ENCODE assay signal across 8 mouse cellular contexts in the genomic region with DNA sequence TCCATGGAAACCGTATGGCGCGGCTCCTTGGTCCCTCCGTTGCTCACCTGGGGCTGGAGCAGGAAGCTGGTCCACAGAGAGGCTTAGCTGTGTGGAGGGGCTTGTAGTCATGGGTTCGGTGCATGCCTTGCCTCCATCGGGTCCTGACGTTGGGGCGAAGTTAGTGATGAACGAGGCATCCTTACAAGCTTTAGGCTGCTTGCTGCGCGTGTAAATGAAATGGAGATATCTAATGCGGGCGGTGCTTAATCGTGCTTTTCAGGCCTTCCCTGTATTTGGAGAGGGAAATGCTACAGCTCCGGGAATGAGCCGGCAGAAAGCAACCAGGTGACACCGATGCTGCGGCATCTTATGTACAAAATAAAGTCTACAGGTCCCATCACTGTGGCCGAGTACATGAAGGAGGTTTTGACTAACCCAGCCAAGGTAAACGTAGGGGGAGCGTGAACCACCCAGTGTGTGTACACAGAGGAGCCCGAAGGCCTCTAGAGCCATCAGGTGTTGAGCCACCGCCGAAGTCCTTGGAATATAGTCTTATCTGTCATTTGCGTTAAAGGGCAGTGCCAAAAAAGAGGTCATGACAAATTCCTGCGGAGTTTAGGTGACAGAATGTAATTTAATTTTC. TPM values are rescaled to one million over a fixed set of nuclear protein-coding genes. Genes with fewer than 3 reads are reported as not detected.
DNase-seq lines count a peak whose midpoint lies in the region; ATAC-seq and TF ChIP-seq lines count a peak whose summit lies in the region.

No protein-coding gene starts in this region.

- no peak for DNase-seq in kidney, postnatal 0 days (ENCODE audit: low spot score)
- no peak for DNase-seq in kidney, adult 18-20 months
- no peak for DNase-seq in hindbrain, embryonic 11.5 days (ENCODE audit: low spot score)
- DNase-seq in MN1 (ENCODE audit: low spot score), result no peak
- DNase-seq in right cerebral cortex, postnatal 10 days (ENCODE audit: low spot score in 2 of 2), result no peak
- DNase-seq in layer of hippocampus, adult 9-11 months, result no peak

- peak overlapping the region; percentile 79 for H3K9ac ChIP-seq in kidney, postnatal 0 days (ENCODE audit: low read depth, low read length)
- peak overlapping the region; percentile 51 for H3K9ac ChIP-seq in hindbrain, embryonic 11.5 days (ENCODE audit: low read depth, low read length)
- H3K9ac ChIP-seq in midbrain, embryonic 12.5 days (replicated peaks), result peak overlapping the region; percentile 67

- H3K4me2 ChIP-seq in kidney, postnatal 0 days (ENCODE audit: low read length), result peak overlapping the region; percentile 81
- H3K4me2 ChIP-seq in hindbrain, embryonic 11.5 days (replicated peaks; ENCODE audit: low read depth, low read length), result peak overlapping the region; percentile 64
- H3K4me2 ChIP-seq in midbrain, embryonic 12.5 days (replicated peaks), result peak overlapping the region; percentile 57

- no peaks in the 10 kb centered on the region for H3K9me3 ChIP-seq in kidney, postnatal 0 days (replicated peaks; ENCODE audit: low read length)
- H3K9me3 ChIP-seq in hindbrain, embryonic 11.5 days (ENCODE audit: control insufficient read depth, low read length), result no peaks in the 10 kb centered on the region
- H3K9me3 ChIP-seq in midbrain, embryonic 12.5 days, result no peaks in the 10 kb centered on the region

- TF ChIP-seq CTCF in kidney, postnatal 0 days (IDR thresholded peaks at IDR 0.05; ENCODE audit: low read depth), result no peak
- no peak for TF ChIP-seq CTCF in cortical plate, adult 2 months (IDR thresholded peaks at IDR 0.05; ENCODE audit: extremely low read depth, insufficient read depth, low read length)

- no peaks in the 10 kb centered on the region for H3K27me3 ChIP-seq in kidney, postnatal 0 days (ENCODE audit: insufficient read depth, low read length)
- H3K27me3 ChIP-seq in hindbrain, embryonic 11.5 days (ENCODE audit: control insufficient read depth, insufficient read depth, low read length), result no peaks in the 10 kb centered on the region
- H3K27me3 ChIP-seq in midbrain, embryonic 12.5 days, result no peaks in the 10 kb centered on the region

- H3K27ac ChIP-seq in kidney, postnatal 0 days, result no peak overlapping the region; the same call in 1 of the 2 replicates
- peak overlapping the region; percentile 8 for H3K27ac ChIP-seq in cortical plate, adult 2 months (ENCODE audit: insufficient read depth, low read length)
- no peak overlapping the region for H3K27ac ChIP-seq in hindbrain, embryonic 11.5 days (ENCODE audit: low read depth, low read length)
- H3K27ac ChIP-seq in midbrain, embryonic 12.5 days (replicated peaks), result 0 out of 2 replicates have a peak overlapping the region, but pooled peaks have one; percentile 20

- ATAC-seq in kidney, postnatal 0 days (replicated peaks; ENCODE audit: low FRiP score, low read depth), result 0 out of 2 replicates have a peak, but pooled peaks have one; percentile 1
- peak; percentile 45; the same call in 1 of the 2 replicates for ATAC-seq in hindbrain, embryonic 11.5 days (ENCODE audit: low FRiP score)
- ATAC-seq in midbrain, embryonic 12.5 days (ENCODE audit: low FRiP score, low read depth), result peak; percentile 24; the same call in 1 of the 2 replicates

- peaks cover 11% of the 10 kb centered on the region; the same call in 1 of the 2 replicates for H3K4me1 ChIP-seq in kidney, postnatal 0 days (replicated peaks; ENCODE audit: insufficient read depth, low read length)
- H3K4me1 ChIP-seq in cortical plate, adult 2 months (ENCODE audit: control insufficient read depth, insufficient read depth, low read length), result peaks cover 2% of the 10 kb centered on the region; the same call in 1 of the 2 replicates
- H3K4me1 ChIP-seq in hindbrain, embryonic 11.5 days (replicated peaks; ENCODE audit: control insufficient read depth, insufficient read depth, low read length), result no peaks in the 10 kb centered on the region
- H3K4me1 ChIP-seq in midbrain, embryonic 12.5 days, result peaks cover 15% of the 10 kb centered on the region

- peak overlapping the region; percentile 89 for H3K4me3 ChIP-seq in kidney, postnatal 0 days (replicated peaks; ENCODE audit: low read depth, low read length)
- H3K4me3 ChIP-seq in cortical plate, adult 2 months (ENCODE audit: insufficient read depth, low read length), result peak overlapping the region; percentile 84
- H3K4me3 ChIP-seq in hindbrain, embryonic 11.5 days (ENCODE audit: low read depth, low read length), result peak overlapping the region; percentile 91
- H3K4me3 ChIP-seq in midbrain, embryonic 12.5 days, result peak overlapping the region; percentile 74

- no peak for TF ChIP-seq POLR2A in cortical plate, adult 2 months (IDR thresholded peaks at IDR 0.05; ENCODE audit: extremely low read depth, insufficient read depth, low read length)

- WGBS in kidney, postnatal 0 days, result 10% methylated on average over 26 of the region's 26 CpGs
- WGBS in hindbrain, embryonic 11.5 days, result 11% methylated on average over 26 of the region's 26 CpGs
- 9% methylated on average over 26 of the region's 26 CpGs for WGBS in midbrain, embryonic 12.5 days

- H3K36me3 ChIP-seq in kidney, postnatal 0 days (ENCODE audit: insufficient read depth, low read length), result peaks cover 28% of the 10 kb centered on the region
- peaks cover 8% of the 10 kb centered on the region; the same call in 1 of the 2 replicates for H3K36me3 ChIP-seq in hindbrain, embryonic 11.5 days (ENCODE audit: control insufficient read depth, insufficient read depth, low read length)
- peaks cover 42% of the 10 kb centered on the region for H3K36me3 ChIP-seq in midbrain, embryonic 12.5 days

RNA-seq across cellular contexts. Expression of gene Ndufaf7, which starts 0.4 kb away (rescaled TPM):
- polyA plus RNA-seq in kidney, postnatal 0 days (2015; fragmentation: Nextera tagmentation; extraction: Ambion mirVana), result 57.8 and 67.6 TPM in 2 replicates
- polyA plus RNA-seq in cortical plate, adult 2 months (2012; rRNA removed), result 50.6 and 58.1 TPM in 2 replicates
- polyA plus RNA-seq in hindbrain, embryonic 11.5 days (2014; fragmentation: Nextera tagmentation; extraction: Ambion mirVana), result 52.7 and 54.3 TPM in 2 replicates
- 52.2 and 54.8 TPM in 2 replicates for polyA plus RNA-seq in midbrain, embryonic 12.5 days (2016; fragmentation: Nextera tagmentation; extraction: Ambion mirVana)

RNA-seq across cellular contexts. Expression of gene Cebpz, which starts 0.5 kb away (rescaled TPM):
- 58.9 and 64.4 TPM in 2 replicates for polyA plus RNA-seq in kidney, postnatal 0 days (2015; fragmentation: Nextera tagmentation; extraction: Ambion mirVana)
- polyA plus RNA-seq in cortical plate, adult 2 months (2012; rRNA removed), result 20.8 and 22.2 TPM in 2 replicates
- 55.6 and 61.5 TPM in 2 replicates for polyA plus RNA-seq in hindbrain, embryonic 11.5 days (2014; fragmentation: Nextera tagmentation; extraction: Ambion mirVana)
- polyA plus RNA-seq in midbrain, embryonic 12.5 days (2016; fragmentation: Nextera tagmentation; extraction: Ambion mirVana), result 62.1 and 67.7 TPM in 2 replicates

RNA-seq across cellular contexts. Expression of gene Cebpzos, which starts 21.0 kb away (rescaled TPM):
- 145 and 146 TPM in 2 replicates for polyA plus RNA-seq in kidney, postnatal 0 days (2015; fragmentation: Nextera tagmentation; extraction: Ambion mirVana)
- polyA plus RNA-seq in cortical plate, adult 2 months (2012; rRNA removed), result 41.0 and 41.7 TPM in 2 replicates
- 110 and 118 TPM in 2 replicates for polyA plus RNA-seq in hindbrain, embryonic 11.5 days (2014; fragmentation: Nextera tagmentation; extraction: Ambion mirVana)
- polyA plus RNA-seq in midbrain, embryonic 12.5 days (2016; fragmentation: Nextera tagmentation; extraction: Ambion mirVana), result 112 and 113 TPM in 2 replicates

RNA-seq across cellular contexts. Expression of gene Sult6b1, which starts 30.5 kb away (rescaled TPM):
- polyA plus RNA-seq in kidney, postnatal 0 days (2015; fragmentation: Nextera tagmentation; extraction: Ambion mirVana), result 0.17 and 0.25 TPM in 2 replicates
- 0.19 TPM in 1 of 2 replicates, not detected in the other for polyA plus RNA-seq in cortical plate, adult 2 months (2012; rRNA removed)
- 0.07 and 0.15 TPM in 2 replicates for polyA plus RNA-seq in hindbrain, embryonic 11.5 days (2014; fragmentation: Nextera tagmentation; extraction: Ambion mirVana)
- polyA plus RNA-seq in midbrain, embryonic 12.5 days (2016; fragmentation: Nextera tagmentation; extraction: Ambion mirVana), result 0.08 TPM in 1 of 2 replicates, not detected in the other

RNA-seq across cellular contexts. Expression of gene Eif2ak2, which starts 55.0 kb away (rescaled TPM):
- polyA plus RNA-seq in kidney, postnatal 0 days (2015; fragmentation: Nextera tagmentation; extraction: Ambion mirVana), result 12.9 and 15.3 TPM in 2 replicates
- polyA plus RNA-seq in cortical plate, adult 2 months (2012; rRNA removed), result 2.4 and 2.9 TPM in 2 replicates
- 5.5 and 7.4 TPM in 2 replicates for polyA plus RNA-seq in hindbrain, embryonic 11.5 days (2014; fragmentation: Nextera tagmentation; extraction: Ambion mirVana)
- 5.0 and 7.0 TPM in 2 replicates for polyA plus RNA-seq in midbrain, embryonic 12.5 days (2016; fragmentation: Nextera tagmentation; extraction: Ambion mirVana)

Comparison
In these comparisons a context has a peak if more than half of its experiments do, and no peak if none do; other contexts are left out.
1. H3K27ac ChIP-seq: peak in cortical plate, adult 2 months (single experiment) and midbrain, embryonic 12.5 days (single experiment); none in kidney, postnatal 0 days (single experiment) and hindbrain, embryonic 11.5 days (single experiment).
2. Peak in every context shown above with its lines, with median percentiles within 50 percentile points of each other: ATAC-seq, H3K4me2 ChIP-seq, H3K4me3 ChIP-seq and H3K9ac ChIP-seq.